Mouse (Mus musculus): ENCODE measurements at regions not wholly inside any gene's neighbourhood (a gene's known extent, or its start where the extent isn't known, plus 50 kb on each side); places are given as distances from the start of the nearest gene placed in this dataset.

- no peak for DNase-seq (ENCODE audit: low spot score)
Observed at GRCm38 (mm10) chr7:37230641-37231347, 532.9 kb downstream of the Tshz3 start.

GRCm38 (mm10) chr7:37240832-37241231 is 532.6 kb downstream of the Zfp536 start:
- no peak for DNase-seq (ENCODE audit: low spot score)

DNA sequence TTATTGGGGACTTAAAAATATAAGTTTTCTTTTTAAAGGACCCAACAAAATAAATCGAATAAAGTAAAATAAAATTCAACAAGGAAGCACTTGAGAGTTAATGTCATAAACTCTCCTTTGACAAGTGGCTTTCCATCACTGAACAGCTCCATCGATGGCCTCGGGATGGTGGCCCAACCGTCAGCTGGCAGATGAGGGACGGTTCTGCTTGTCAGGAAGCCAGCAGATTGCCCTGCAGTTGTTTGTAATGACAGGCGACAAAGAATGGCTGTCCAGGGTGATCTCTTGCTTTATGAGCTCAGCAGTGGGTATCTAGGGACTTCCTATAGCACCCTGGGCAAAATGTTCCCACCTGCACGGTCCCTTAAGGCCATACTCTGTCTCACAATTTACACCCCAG is 531.7 kb downstream of the Zfp536 start:
- no peak for DNase-seq (ENCODE audit: low spot score)

GRCm38 (mm10) chr7:37242476-37242875 is 531.0 kb downstream of the Zfp536 start:
- no peak for DNase-seq (ENCODE audit: low spot score)

- DNase-seq (ENCODE audit: low spot score) = no peak
Observed at GRCm38 (mm10) chr7:37246156-37246555, 527.3 kb downstream of the Zfp536 start.

GRCm38 (mm10) chr7:37254431-37254830 is 519.0 kb downstream of the Zfp536 start:
- no peak for DNase-seq (ENCODE audit: low spot score)

DNA sequence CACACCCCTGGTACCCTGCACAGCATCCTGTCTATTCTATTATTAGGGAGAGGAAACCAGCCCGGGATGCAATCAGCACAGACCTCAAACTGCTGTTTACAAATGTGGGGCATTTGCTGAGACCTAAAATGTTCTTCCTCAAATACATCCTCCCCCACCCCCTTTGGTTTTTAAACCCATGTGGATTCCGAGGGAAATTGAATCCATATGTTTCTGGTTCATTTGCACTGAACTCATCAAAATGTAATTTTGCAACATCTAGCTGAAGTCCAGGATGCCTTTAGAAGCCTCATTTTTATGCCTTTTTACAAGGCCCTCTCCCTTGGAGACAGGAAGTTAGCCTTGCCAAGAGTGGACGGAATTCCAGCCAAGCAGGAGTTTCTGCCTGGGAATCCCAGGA is 517.6 kb downstream of the Zfp536 start:
- DNase-seq (ENCODE audit: low spot score) = no peak

GRCm38 (mm10) chr7:37259293-37259692 is 514.1 kb downstream of the Zfp536 start:
- DNase-seq (ENCODE audit: low spot score) = no peak

DNA sequence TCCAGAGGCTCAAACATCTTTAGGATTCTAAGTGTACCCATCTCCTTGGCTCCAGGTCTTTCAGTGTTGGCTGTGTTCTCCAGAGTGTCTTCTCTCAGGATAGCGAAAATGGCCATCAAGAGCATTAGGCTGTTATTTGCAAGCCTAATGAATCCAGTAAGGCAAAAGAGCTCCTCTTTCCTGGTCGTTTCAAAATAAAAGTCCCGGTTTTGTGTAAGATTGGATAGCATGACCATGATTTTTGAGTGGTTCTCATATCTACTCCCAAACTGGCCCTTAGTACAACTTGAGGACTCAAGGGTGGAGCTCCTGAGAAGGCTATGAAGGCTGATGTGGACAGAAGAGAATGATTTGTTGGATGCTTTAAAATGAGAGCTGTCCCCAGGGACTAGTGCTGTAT is 510.6 kb downstream of the Zfp536 start:
- no peak for DNase-seq (ENCODE audit: low spot score)

DNA sequence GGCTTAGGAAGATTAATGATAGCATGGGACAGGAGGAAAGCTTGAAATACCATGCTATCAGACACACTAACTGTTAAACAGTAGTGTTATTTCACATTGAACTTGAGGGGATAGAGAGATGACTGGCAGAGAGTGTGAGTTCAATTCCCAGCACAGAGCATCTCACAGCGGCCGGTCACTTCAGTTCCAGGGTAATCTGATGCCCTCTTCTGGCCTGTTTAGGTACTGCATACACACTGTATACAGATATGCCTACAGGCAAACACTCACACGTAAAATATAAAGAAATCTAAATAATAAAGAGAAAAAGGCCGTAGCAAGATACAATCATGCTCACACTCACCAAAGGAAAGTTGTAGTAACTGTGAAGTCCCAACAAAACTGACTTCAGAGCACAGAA is 506.0 kb downstream of the Zfp536 start:
- DNase-seq (ENCODE audit: low spot score) = no peak

DNA sequence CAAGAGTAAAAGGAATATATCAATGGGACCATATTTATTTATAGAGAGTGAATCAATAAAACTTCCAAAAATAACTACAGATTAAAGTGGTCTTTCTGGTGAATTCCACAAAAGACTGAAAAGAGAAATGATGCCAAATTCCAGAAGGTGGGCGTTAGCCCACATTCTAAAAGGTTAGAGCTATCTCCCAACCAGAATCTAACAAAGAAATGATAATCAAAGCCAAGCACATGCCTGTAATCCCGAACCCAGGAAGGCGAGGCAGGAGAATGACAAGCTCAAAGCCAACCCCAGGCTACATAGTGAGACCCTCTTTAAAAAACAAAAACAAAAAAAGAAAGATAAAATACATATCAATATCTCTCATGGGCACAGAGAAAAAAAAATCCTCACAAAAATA is 502.6 kb downstream of the Zfp536 start:
- no peak for DNase-seq (ENCODE audit: low spot score)

DNA sequence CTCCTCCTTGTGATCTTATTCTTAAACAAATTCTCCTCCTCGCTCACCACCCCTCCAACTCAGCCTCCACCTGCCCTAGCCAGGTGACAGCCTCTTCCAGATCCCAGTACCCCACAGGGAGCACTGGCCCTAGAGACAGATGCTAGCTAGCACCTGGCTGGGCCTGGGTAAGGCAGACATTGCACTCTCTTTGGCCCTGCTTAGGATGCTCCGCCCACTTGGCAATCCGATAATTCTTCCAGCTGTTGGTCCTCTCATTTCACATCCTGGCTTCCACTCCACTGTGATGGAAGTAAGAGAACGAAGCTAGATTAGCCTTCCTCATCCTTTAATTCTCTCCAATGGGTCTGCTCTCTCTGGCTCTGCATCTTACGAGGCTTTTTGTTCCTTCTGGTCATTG is 483.4 kb downstream of the Zfp536 start:
- DNase-seq (ENCODE audit: low spot score) = no peak

GRCm38 (mm10) chr7:37290493-37291045 is 482.9 kb downstream of the Zfp536 start:
- no peak for DNase-seq (ENCODE audit: low spot score)

- no peak for DNase-seq (ENCODE audit: low spot score)
Observed at GRCm38 (mm10) chr7:37291726-37292125, 481.7 kb downstream of the Zfp536 start.

DNA sequence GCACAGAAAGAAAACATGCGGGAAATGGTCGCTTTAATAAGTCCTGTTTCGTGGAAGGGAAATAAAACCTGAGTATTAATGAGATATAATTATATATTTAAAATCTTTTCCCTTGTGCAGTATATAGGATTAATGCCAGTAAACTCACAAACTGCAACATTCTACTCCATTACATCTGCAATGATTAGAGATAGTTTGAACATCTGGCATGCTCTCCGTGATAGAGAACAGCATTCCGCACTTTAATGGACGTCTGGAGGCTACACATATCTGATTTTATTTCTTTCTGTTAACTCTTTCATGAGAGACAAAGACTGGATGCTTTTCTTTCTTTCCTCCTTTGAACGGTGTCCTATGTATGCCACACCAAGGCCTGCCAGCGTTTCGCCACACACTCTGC is 480.9 kb downstream of the Zfp536 start:
- DNase-seq (ENCODE audit: low spot score) = no peak

GRCm38 (mm10) chr7:37298888-37299287 is 474.6 kb downstream of the Zfp536 start:
- no peak for DNase-seq (ENCODE audit: low spot score)

DNA sequence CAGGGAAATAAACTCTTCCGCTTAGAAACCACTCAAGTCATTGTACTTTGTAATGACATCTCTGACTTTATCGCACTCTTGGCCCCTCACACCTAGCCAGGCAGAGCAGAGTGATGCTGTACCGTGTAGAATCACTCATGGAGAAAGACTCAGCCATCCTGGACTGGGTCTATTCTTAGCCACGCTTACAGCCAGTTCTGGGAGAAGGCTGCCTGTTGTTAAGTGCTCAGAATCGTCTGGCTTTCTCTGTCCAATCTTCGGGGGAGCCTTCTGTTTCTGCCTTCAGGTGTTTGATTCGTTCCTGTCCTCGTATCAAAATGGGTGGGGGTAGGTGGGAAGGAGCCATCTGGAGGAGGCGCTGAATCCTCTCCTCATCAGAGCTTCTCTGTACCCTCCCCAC is 468.0 kb downstream of the Zfp536 start:
- no peak for DNase-seq (ENCODE audit: low spot score)

- no peak for DNase-seq (ENCODE audit: low spot score)
Observed at GRCm38 (mm10) chr7:37307191-37307590, 466.2 kb downstream of the Zfp536 start.

- DNase-seq (ENCODE audit: low spot score) = no peak
Observed at GRCm38 (mm10) chr7:37324653-37325052, 448.8 kb downstream of the Zfp536 start.

GRCm38 (mm10) chr7:37333451-37333850 is 440.0 kb downstream of the Zfp536 start:
- DNase-seq (ENCODE audit: low spot score) = no peak

GRCm38 (mm10) chr7:37335212-37335611 is 438.2 kb downstream of the Zfp536 start:
- DNase-seq (ENCODE audit: low spot score) = no peak

DNA sequence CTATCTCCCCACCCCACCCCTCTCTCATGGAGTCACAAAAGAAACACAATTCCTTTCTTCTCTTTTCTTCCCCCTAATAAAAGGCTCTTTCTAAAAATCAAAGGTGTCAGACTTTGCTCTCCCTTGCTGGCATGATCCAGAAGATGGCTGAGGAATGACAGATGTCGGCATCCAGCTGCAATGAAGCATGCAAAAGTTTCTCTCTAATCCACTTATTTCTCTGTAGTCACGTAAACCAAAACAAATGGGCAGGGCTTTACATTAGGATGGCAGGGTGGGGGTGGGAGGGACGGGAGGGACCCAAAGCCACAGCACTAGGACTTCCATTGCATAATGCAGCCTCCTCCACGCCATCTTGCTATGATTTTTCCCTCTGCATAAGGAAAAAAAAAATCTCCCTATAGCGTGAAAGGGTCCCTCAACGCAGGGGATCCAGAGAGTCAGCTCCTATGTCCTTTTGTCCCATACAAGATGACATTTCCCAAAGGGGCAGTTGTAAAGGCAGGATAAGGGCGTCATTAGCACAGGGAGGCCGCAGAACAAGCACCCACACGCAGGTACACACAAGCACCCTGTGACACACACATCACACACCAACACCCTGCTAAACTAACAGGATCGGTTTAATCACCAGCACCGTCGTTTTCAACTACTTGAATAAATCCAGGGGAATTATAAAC is 437.1 kb downstream of the Zfp536 start:
- DNase-seq (ENCODE audit: low spot score) = no peak

DNA sequence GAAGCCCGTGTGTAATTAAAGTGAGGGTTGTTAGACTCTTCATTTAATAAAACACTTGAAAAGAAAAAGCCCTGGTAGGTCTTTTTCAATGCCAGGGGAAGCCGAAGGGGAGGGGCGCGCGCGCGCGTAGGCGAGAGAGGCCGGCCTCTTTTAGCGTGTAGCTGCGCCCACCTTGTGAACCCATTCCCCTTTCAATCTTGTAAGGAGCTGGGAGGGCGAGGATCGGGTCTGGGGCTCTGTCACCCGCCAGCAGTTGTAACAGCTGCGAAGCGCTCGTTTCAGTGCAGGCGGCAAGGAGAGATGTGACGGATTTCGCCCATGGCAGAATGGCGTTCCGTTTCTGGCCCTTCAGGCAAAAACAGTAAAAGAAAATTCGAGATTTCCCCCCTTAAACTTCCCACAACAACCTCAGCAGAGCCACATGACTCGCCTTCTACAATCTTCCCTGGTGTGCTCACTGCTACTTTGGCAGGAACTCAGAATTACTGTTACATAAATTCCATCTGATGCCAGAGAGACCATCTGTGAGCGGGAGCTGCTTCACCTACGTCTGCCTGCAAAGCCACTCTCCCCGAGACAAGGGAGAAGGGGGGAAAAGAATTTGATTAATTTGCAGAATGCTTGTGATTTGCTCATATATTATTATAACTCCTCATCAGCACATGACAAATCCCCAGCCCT is 436.4 kb downstream of the Zfp536 start:
- no peak for DNase-seq (ENCODE audit: low spot score)
